Mouse (Mus musculus): ENCODE measurements around the gene Antxr1. TPM values are rescaled to one million over a fixed set of nuclear protein-coding genes. Genes with fewer than 3 reads are reported as not detected.
"Not testable (repeated sequence)": the region's sequence is repeated elsewhere in the genome, so short reads cannot be mapped to it uniquely, and the experiment has no call there.

Antxr1 gene
- total RNA-seq, 2 experiments from 2014 or later, result 32.9 to 34.0 TPM

- peak; percentile 50 for DNase-seq
These were observed 235.8 kb downstream of the Antxr1 start for GRCm38 (mm10) chr6:87099671-87100296.

- DNase-seq, result no peak
These were observed 236.4 kb downstream of the Antxr1 start for GRCm38 (mm10) chr6:87099261-87099660.

GRCm38 (mm10) chr6:87093631-87094030 is 242.0 kb downstream of the Antxr1 start:
- DNase-seq, result not testable (repeated sequence)

GRCm38 (mm10) chr6:87092476-87092875 is 243.1 kb downstream of the Antxr1 start:
- no peak for DNase-seq

GRCm38 (mm10) chr6:87090877-87091276 is 244.7 kb downstream of the Antxr1 start:
- no peak for DNase-seq

- no peak for DNase-seq
These were observed 247.3 kb downstream of the Antxr1 start for GRCm38 (mm10) chr6:87088356-87088755.

GRCm38 (mm10) chr6:87085026-87085425 is 250.6 kb downstream of the Antxr1 start:
- no peak for DNase-seq

Other genes starting within 250 kb of the Antxr1 start
- not detected for gene D6Ertd527e, start 231.1 kb downstream of the Antxr1 start, total RNA-seq (2021)
- gene Gkn1, start 15.1 kb upstream of the Antxr1 start, total RNA-seq (2021), result under 1 TPM in 1 of 2 experiments, not detected in 1; 0.21 TPM
- gene Gkn2, start 37.5 kb upstream of the Antxr1 start, total RNA-seq (2021), result not detected
- gene Gkn3, start 53.1 kb upstream of the Antxr1 start, total RNA-seq (2021), result 1 to 10 TPM; 1.5 to 1.7 TPM
- 10 to 100 TPM; 61.7 to 65.3 TPM for gene Bmp10, start 93.2 kb upstream of the Antxr1 start, total RNA-seq (2021)
- gene Arhgap25, start 197.4 kb upstream of the Antxr1 start, total RNA-seq (2021), result 1 to 10 TPM; 5.2 to 6.1 TPM

Measured in heart, postnatal 4 days (tissue).